Mouse (Mus musculus): ENCODE measurements around the gene Gpr153. TPM values are rescaled to one million over a fixed set of nuclear protein-coding genes. Genes with fewer than 3 reads are reported as not detected.

The Gpr153 gene
- polyA plus RNA-seq, 1 experiment, result 29.9 TPM

GRCm38 (mm10) chr4:152283186-152283950, 9.3 kb downstream of the Gpr153 start:
- WGBS, result 5% methylated on average over 68 of the region's 70 CpGs
- peak overlapping the region; percentile 36 for H3K4me3 ChIP-seq (replicated peaks; ENCODE audit: insufficient read depth, low read depth, low read length)
- peak; percentile 69 for TF ChIP-seq CTCF (IDR thresholded peaks at IDR 0.05; ENCODE audit: borderline replicate concordance, insufficient read depth, low read depth, low read length)
- TF ChIP-seq POLR2A (IDR thresholded peaks at IDR 0.05; ENCODE audit: borderline replicate concordance, insufficient read depth, low read length), result no peak
- H3K27ac ChIP-seq (ENCODE audit: insufficient read depth, low read length), result no peak overlapping the region
- no peaks in the 10 kb centered on the region for H3K27me3 ChIP-seq (ENCODE audit: control insufficient read depth, insufficient read depth, low read length)
- DNase-seq, result peak; percentile 80 to 85
- peaks cover 28% of the 10 kb centered on the region for H3K4me1 ChIP-seq (ENCODE audit: control insufficient read depth, insufficient read depth, low read length)

- Histone ChIP-seq H3K27ac (ENCODE audit: insufficient read depth, low read length) (no peak overlapping the region), H3K4me1 (ENCODE audit: control insufficient read depth, insufficient read depth, low read length) (peaks cover 20% of the 10 kb centered on the region), H3K27me3 (ENCODE audit: control insufficient read depth, insufficient read depth, low read length) (no peaks in the 10 kb centered on the region), H3K4me3 (replicated peaks; ENCODE audit: insufficient read depth, low read depth, low read length) (no peak overlapping the region)
- 7% methylated on average over 10 of the region's 10 CpGs for WGBS
- TF ChIP-seq CTCF (IDR thresholded peaks at IDR 0.05; ENCODE audit: borderline replicate concordance, insufficient read depth, low read depth, low read length) (peak; percentile 79), POLR2A (IDR thresholded peaks at IDR 0.05; ENCODE audit: borderline replicate concordance, insufficient read depth, low read length) (no peak)
- DNase-seq, result peak; percentile 86 to 89
These were observed 11.5 kb downstream of the Gpr153 start for GRCm38 (mm10) chr4:152285505-152285904.

DNA sequence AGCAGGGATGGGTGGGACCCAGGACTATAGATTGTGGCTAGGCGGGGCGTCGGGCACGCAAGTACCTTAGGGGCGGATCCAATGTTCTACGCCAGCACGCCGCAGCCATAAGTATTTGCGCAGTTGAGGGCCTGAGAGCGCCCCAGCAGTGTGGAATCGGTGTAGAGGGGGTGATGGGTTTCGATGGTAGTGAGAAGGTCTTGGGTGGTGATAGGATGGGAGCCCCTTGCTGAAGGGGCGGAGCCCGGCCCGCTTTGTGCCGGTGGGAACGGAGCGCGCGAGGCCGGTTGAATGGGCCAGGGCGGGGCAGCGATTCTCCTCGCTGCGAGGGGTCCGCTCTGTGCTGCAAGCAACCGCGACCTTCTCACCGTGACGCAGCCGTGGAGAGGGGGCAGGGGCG, 12.2 kb downstream of the Gpr153 start:
- H3K4me3 ChIP-seq (replicated peaks; ENCODE audit: insufficient read depth, low read depth, low read length), result peak overlapping the region; percentile 21
- TF ChIP-seq CTCF (IDR thresholded peaks at IDR 0.05; ENCODE audit: borderline replicate concordance, insufficient read depth, low read depth, low read length) (no peak), POLR2A (IDR thresholded peaks at IDR 0.05; ENCODE audit: borderline replicate concordance, insufficient read depth, low read length) (no peak)
- peaks cover 20% of the 10 kb centered on the region for H3K4me1 ChIP-seq (ENCODE audit: control insufficient read depth, insufficient read depth, low read length)
- H3K27ac ChIP-seq (ENCODE audit: insufficient read depth, low read length), result no peak overlapping the region
- peak in 1 of 2 experiments; percentile 32 for DNase-seq
- WGBS, result 5% methylated on average over 32 of the region's 32 CpGs
- no peaks in the 10 kb centered on the region for H3K27me3 ChIP-seq (ENCODE audit: control insufficient read depth, insufficient read depth, low read length)

- peaks cover 20% of the 10 kb centered on the region for H3K4me1 ChIP-seq (ENCODE audit: control insufficient read depth, insufficient read depth, low read length)
- H3K27ac ChIP-seq (ENCODE audit: insufficient read depth, low read length), result no peak overlapping the region
- no peak for TF ChIP-seq CTCF (IDR thresholded peaks at IDR 0.05; ENCODE audit: borderline replicate concordance, insufficient read depth, low read depth, low read length)
- TF ChIP-seq POLR2A (IDR thresholded peaks at IDR 0.05; ENCODE audit: borderline replicate concordance, insufficient read depth, low read length), result no peak
- WGBS, result 20% methylated on average over 26 of the region's 26 CpGs
- no peaks in the 10 kb centered on the region for H3K27me3 ChIP-seq (ENCODE audit: control insufficient read depth, insufficient read depth, low read length)
- DNase-seq, result peak in 1 of 2 experiments; percentile 30
- no peak overlapping the region for H3K4me3 ChIP-seq (replicated peaks; ENCODE audit: insufficient read depth, low read depth, low read length)
These were observed 12.9 kb downstream of the Gpr153 start for GRCm38 (mm10) chr4:152286887-152287286.

DNA sequence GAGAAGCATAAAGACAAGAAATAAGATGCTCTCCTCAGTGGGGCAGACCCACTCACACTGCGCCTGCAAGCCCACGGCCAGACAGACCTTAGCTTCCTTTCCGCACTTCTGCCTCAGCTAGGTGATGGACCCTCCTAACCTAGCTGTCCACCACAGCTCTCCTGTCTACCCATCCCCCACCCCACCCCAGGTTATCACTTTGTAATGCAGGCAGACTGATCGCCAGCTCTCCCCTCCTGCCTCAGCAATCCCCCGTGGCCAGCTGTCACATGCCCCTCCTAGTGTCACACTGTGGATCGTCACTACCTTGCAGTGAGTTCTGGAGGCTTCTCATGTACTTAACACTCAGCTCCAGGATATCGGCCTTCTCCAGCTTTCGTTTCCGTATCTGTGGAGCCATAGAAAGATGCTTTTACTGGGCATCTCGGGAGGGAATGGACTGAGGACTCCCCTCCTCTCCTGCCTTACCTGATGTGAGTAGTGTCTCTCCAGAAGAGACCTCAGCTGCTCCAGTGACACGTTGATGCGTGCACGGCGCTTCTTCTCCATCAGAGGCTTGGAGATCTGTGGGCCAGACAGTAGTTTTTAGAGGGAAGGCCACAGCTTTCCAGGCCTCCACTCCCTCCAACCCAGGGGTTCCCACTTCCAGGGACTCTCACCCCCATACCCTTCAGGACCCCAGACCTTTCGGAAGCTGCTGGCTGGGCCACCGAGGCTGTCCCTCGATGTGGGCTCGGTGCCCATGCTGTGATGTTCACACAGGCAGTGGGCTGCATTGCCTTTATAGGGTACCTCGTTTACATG, 13.5 kb downstream of the Gpr153 start:
- Histone ChIP-seq H3K27me3 (ENCODE audit: control insufficient read depth, insufficient read depth, low read length) (no peaks in the 10 kb centered on the region), H3K4me1 (ENCODE audit: control insufficient read depth, insufficient read depth, low read length) (peaks cover 20% of the 10 kb centered on the region), H3K27ac (ENCODE audit: insufficient read depth, low read length) (no peak overlapping the region), H3K4me3 (replicated peaks; ENCODE audit: insufficient read depth, low read depth, low read length) (no peak overlapping the region)
- DNase-seq, result no peak
- TF ChIP-seq CTCF (IDR thresholded peaks at IDR 0.05; ENCODE audit: borderline replicate concordance, insufficient read depth, low read depth, low read length) (no peak), POLR2A (IDR thresholded peaks at IDR 0.05; ENCODE audit: borderline replicate concordance, insufficient read depth, low read length) (no peak)
- WGBS, result 67% methylated on average over 19 of the region's 19 CpGs

DNA sequence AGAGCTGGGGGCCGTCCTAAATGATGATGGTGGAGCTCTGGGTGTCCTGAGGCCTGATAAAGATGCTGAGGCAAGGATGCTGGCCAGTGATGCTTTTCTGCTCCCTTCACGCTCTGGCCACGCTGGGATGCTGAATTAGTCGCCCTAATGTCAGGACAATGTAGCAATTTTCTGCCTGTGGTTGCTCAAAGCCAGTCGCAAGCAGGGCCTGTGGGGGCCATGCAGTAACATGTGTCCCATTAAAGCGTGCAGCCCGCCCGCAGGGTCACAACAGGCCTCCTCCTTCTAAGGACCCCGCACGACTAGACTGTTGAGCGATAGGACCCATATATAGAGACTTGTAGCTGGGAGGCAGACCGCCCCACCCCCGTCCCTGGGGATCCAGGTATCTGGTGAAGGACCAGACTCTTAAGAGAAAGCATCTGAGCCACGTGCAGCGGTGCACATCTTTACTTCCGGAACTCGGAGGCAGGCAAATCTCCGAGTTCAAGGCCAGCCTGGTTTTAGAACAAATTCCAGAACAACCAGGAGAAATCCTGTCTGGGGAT, 14.4 kb downstream of the Gpr153 start:
- H3K4me1 ChIP-seq (ENCODE audit: control insufficient read depth, insufficient read depth, low read length), result peaks cover 17% of the 10 kb centered on the region
- no peak overlapping the region for H3K27ac ChIP-seq (ENCODE audit: insufficient read depth, low read length)
- DNase-seq, result no peak
- no peaks in the 10 kb centered on the region for H3K27me3 ChIP-seq (ENCODE audit: control insufficient read depth, insufficient read depth, low read length)
- H3K4me3 ChIP-seq (replicated peaks; ENCODE audit: insufficient read depth, low read depth, low read length), result no peak overlapping the region
- WGBS, result 75% methylated on average over 18 of the region's 18 CpGs
- TF ChIP-seq POLR2A (IDR thresholded peaks at IDR 0.05; ENCODE audit: borderline replicate concordance, insufficient read depth, low read length) (no peak), CTCF (IDR thresholded peaks at IDR 0.05; ENCODE audit: borderline replicate concordance, insufficient read depth, low read depth, low read length) (no peak)

DNA sequence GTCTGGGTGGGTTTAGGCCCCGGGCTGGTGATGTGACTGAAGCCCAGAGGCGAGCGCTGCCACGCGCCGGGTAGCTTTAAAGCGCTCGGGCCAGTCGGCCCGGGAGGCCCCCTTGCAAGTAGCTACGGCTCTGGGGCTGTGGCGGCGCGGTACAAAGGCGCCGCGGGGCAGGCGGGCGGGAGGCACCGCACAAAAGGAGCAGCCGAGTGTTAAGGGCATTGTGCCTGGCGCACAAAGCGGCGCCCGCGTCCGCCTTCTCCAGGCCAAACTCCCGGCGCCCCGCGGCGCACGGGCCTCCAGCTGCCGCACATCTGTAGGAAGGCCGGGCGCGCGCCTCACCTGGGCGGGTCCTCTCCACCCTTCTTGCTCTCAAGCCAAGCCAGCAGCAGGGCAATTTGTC, 16.4 kb downstream of the Gpr153 start:
- no peak for DNase-seq
- Histone ChIP-seq H3K27ac (ENCODE audit: insufficient read depth, low read length) (no peak overlapping the region), H3K4me1 (ENCODE audit: control insufficient read depth, insufficient read depth, low read length) (peaks cover 10% of the 10 kb centered on the region), H3K4me3 (replicated peaks; ENCODE audit: insufficient read depth, low read depth, low read length) (no peak overlapping the region), H3K27me3 (ENCODE audit: control insufficient read depth, insufficient read depth, low read length) (no peaks in the 10 kb centered on the region)
- TF ChIP-seq CTCF (IDR thresholded peaks at IDR 0.05; ENCODE audit: borderline replicate concordance, insufficient read depth, low read depth, low read length) (no peak), POLR2A (IDR thresholded peaks at IDR 0.05; ENCODE audit: borderline replicate concordance, insufficient read depth, low read length) (no peak)
- WGBS, result 3% methylated on average over 39 of the region's 39 CpGs

Data from cerebellum, adult 2 months (tissue).